Comparison of ENCODE assay signal across 28 mouse cellular contexts in genomic region chr9:13495530-13495929, GRCm38 (mm10). TPM values are rescaled to one million over a fixed set of nuclear protein-coding genes. Genes with fewer than 3 reads are reported as not detected.
DNase-seq lines count a peak whose midpoint lies in the region; ATAC-seq lines count a peak whose summit lies in the region.
"Had no signal": no experiment of that assay in that cellular context is flagged by ENCODE, and none has a peak within 500 bp of the region (broad histone marks: within the 10 kb centered on the region; RNA-seq: fewer than 3 reads in every experiment).

No protein-coding gene starts in this region.

- no peaks in the 10 kb centered on the region for H3K27me3 ChIP-seq in midbrain, embryonic 11.5 days (ENCODE audit: control insufficient read depth, insufficient read depth, low read length)
- no peaks in the 10 kb centered on the region for H3K27me3 ChIP-seq in midbrain, embryonic 13.5 days
- H3K27me3 ChIP-seq: embryonic facial prominence, embryonic 12.5 days; forebrain, embryonic 12.5 days had no signal

- DNase-seq in heart, adult 11 months, result peak; percentile 55
- DNase-seq in heart, postnatal 14 days, result no peak
- DNase-seq in midbrain, embryonic 11.5 days (ENCODE audit: low spot score, missing footprints), result peak; percentile 10
- no peak for DNase-seq in embryo, embryonic 11 days
- DNase-seq: adrenal gland, adult 2 months; adrenal gland, postnatal 10 days; adrenal gland, postnatal 25 days; cerebellum, adult 11 months; cerebellum, adult 18-20 months; cerebellum, adult 8-10 months; cerebellum, adult 9-11 months; cerebellum, postnatal 14 days; cerebellum, postnatal 36 days had no signal

- H3K36me3 ChIP-seq in midbrain, embryonic 11.5 days (ENCODE audit: control insufficient read depth, insufficient read depth, low read length), result no peaks in the 10 kb centered on the region
- no peaks in the 10 kb centered on the region for H3K36me3 ChIP-seq in midbrain, embryonic 13.5 days
- H3K36me3 ChIP-seq: embryonic facial prominence, embryonic 10.5 days; embryonic facial prominence, embryonic 12.5 days; forebrain, embryonic 10.5 days; forebrain, embryonic 12.5 days had no signal

- no peaks in the 10 kb centered on the region for H3K9me3 ChIP-seq in midbrain, embryonic 11.5 days (ENCODE audit: control insufficient read depth, low read length)
- H3K9me3 ChIP-seq in midbrain, embryonic 13.5 days, result no peaks in the 10 kb centered on the region
- H3K9me3 ChIP-seq: embryonic facial prominence, embryonic 10.5 days; embryonic facial prominence, embryonic 12.5 days; forebrain, embryonic 10.5 days; forebrain, embryonic 12.5 days had no signal

- no peak overlapping the region for H3K4me3 ChIP-seq in midbrain, embryonic 11.5 days (ENCODE audit: low read depth, low read length)
- no peak overlapping the region for H3K4me3 ChIP-seq in midbrain, embryonic 13.5 days (replicated peaks)
- H3K4me3 ChIP-seq: embryonic facial prominence, embryonic 10.5 days; embryonic facial prominence, embryonic 12.5 days; erythroblast, embryonic 14.5 days; forebrain, embryonic 10.5 days; forebrain, embryonic 12.5 days had no signal

- H3K4me1 ChIP-seq in midbrain, embryonic 11.5 days (ENCODE audit: control insufficient read depth, insufficient read depth, low read length), result no peaks in the 10 kb centered on the region
- peaks cover 18% of the 10 kb centered on the region; the same call in 1 of the 2 replicates for H3K4me1 ChIP-seq in midbrain, embryonic 13.5 days (replicated peaks)

- H3K9ac ChIP-seq in midbrain, embryonic 11.5 days (ENCODE audit: low read length), result no peak overlapping the region
- H3K9ac ChIP-seq in midbrain, embryonic 13.5 days (replicated peaks), result no peak overlapping the region
- H3K9ac ChIP-seq: embryonic facial prominence, embryonic 12.5 days; forebrain, embryonic 12.5 days had no signal

- intact Hi-C loops in heart, postnatal 14 days (cut with DNase I), result no loop called here

- H3K27ac ChIP-seq in midbrain, embryonic 11.5 days (ENCODE audit: low read depth, low read length), result no peak overlapping the region
- no peak overlapping the region for H3K27ac ChIP-seq in midbrain, embryonic 13.5 days
- H3K27ac ChIP-seq: embryonic facial prominence, embryonic 10.5 days; embryonic facial prominence, embryonic 12.5 days; forebrain, embryonic 10.5 days; forebrain, embryonic 12.5 days had no signal

- no peak for ATAC-seq in midbrain, embryonic 11.5 days (ENCODE audit: low FRiP score)
- ATAC-seq in midbrain, embryonic 13.5 days, result no peak
- ATAC-seq: forebrain, embryonic 14.5 days; forebrain, embryonic 16.5 days had no signal

- no peak overlapping the region for H3K4me2 ChIP-seq in midbrain, embryonic 11.5 days
- no peak overlapping the region for H3K4me2 ChIP-seq in midbrain, embryonic 13.5 days (replicated peaks)
- H3K4me2 ChIP-seq: embryonic facial prominence, embryonic 12.5 days; forebrain, embryonic 12.5 days had no signal

RNA-seq across cellular contexts. Expression of gene Gm17571, which starts 49.0 kb away (rescaled TPM):
- total RNA-seq in heart, postnatal 14 days (2021), result not detected
- polyA plus RNA-seq in midbrain, embryonic 11.5 days (2014; fragmentation: Nextera tagmentation; extraction: Ambion mirVana), result not detected in 2 replicates
- not detected in 2 replicates for polyA plus RNA-seq in midbrain, embryonic 13.5 days (2015; fragmentation: Nextera tagmentation; extraction: Ambion mirVana)
- total RNA-seq: adrenal gland, adult 2 months; adrenal gland, postnatal 10 days; adrenal gland, postnatal 25 days; adrenal gland, postnatal 4 days; common myeloid progenitor, adult 5-6 weeks; ES-E14; MEL had no signal
- polyA plus RNA-seq: adrenal gland, adult 2 months; brain, embryonic 14.5 days; C2C12; embryonic facial prominence, embryonic 10.5 days; embryonic facial prominence, embryonic 12.5 days; embryonic facial prominence, embryonic 14.5 days; erythroblast, embryonic 14.5 days; forebrain, embryonic 10.5 days; forebrain, embryonic 12.5 days; forebrain, embryonic 14.5 days; forebrain, embryonic 16.5 days had no signal

Comparison
In these comparisons a context has a peak if more than half of its experiments do, and no peak if none do; other contexts are left out.
1. DNase-seq: peak in heart, adult 11 months (single experiment) and midbrain, embryonic 11.5 days (single experiment); none in heart, postnatal 14 days (0 of 2) and embryo, embryonic 11 days (single experiment).